9 mouse cellular contexts compared by ENCODE assay signal in the genomic region with DNA sequence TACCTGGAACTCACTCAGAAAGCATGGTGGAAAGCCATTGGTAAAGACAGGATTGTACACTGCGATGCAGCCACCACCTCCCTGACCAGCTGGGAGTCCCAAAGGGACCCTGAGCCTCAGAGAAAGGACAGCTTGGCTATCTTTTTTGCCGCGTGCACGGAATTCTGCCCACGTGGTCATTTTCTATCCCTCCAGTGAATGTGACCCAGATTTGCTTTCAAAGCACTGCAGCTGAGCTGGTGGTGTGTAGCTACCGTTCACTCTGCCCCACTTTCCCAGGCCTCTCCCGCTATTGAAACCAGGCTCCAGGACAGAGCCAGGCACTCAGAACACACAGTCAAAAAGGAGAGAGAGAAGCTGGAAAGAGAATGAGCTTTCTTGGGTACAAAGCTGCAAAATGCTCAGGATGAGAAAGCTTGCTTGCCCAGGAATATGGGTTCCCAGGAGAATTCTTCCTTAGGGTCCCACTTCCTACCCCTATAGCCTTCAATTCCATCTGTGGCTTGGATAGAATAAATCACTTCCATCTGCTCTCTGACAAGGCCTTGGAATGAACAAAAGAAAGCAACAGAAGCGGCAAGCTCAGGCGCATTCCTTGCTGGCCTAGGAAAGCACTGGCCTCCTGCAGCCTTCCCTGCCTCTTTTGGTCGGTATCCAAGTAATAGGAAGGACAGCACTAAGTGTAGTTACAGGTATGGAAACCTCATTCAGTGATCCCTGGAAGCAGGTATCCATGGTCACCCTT. TPM values are rescaled to one million over a fixed set of nuclear protein-coding genes. Genes with fewer than 3 reads are reported as not detected.
DNase-seq lines count a peak whose midpoint lies in the region; ATAC-seq and TF ChIP-seq lines count a peak whose summit lies in the region.
"Had no signal": no experiment of that assay in that cellular context is flagged by ENCODE, and none has a peak within 500 bp of the region (broad histone marks: within the 10 kb centered on the region; RNA-seq: fewer than 3 reads in every experiment).

No protein-coding gene starts in this region.

- no peak for ATAC-seq in heart, embryonic 14.5 days (ENCODE audit: insufficient number of reproducible peaks, insufficient read depth, low FRiP score, low read depth)
- no peak for ATAC-seq in heart, embryonic 12.5 days (ENCODE audit: insufficient number of reproducible peaks, low FRiP score)
- ATAC-seq in forebrain, postnatal 0 days: peak; percentile 81
- peak; percentile 42; the same call in 1 of the 2 replicates for ATAC-seq in limb, embryonic 13.5 days (ENCODE audit: low FRiP score, low read depth)
- no peak for ATAC-seq in intestine, embryonic 16.5 days

- TF ChIP-seq POLR2A in cerebellum, adult 2 months (IDR thresholded peaks at IDR 0.05; ENCODE audit: borderline replicate concordance, insufficient read depth, low read length): peak; percentile 22; the same call in 1 of the 2 replicates

- peak; percentile 70 to 80 for DNase-seq in cerebellum, adult 2 months
- DNase-seq in forebrain, postnatal 0 days: peak; percentile 58
- peak; percentile 59 for DNase-seq in right cerebral cortex, postnatal 25 days
- no peak for DNase-seq in gastrocnemius, postnatal 36 days

- WGBS in heart, embryonic 14.5 days: 50% methylated on average over 10 of the region's 10 CpGs
- 56% methylated on average over 10 of the region's 10 CpGs for WGBS in heart, embryonic 12.5 days
- WGBS in cerebellum, adult 2 months: 7% methylated on average over 10 of the region's 10 CpGs
- WGBS in forebrain, postnatal 0 days: 20% methylated on average over 10 of the region's 10 CpGs
- 33% methylated on average over 10 of the region's 10 CpGs for WGBS in limb, embryonic 13.5 days
- WGBS in intestine, embryonic 16.5 days: 72% methylated on average over 10 of the region's 10 CpGs

- H3K4me2 ChIP-seq in heart, embryonic 14.5 days (ENCODE audit: low read length): no peak overlapping the region
- no peak overlapping the region for H3K4me2 ChIP-seq in heart, embryonic 12.5 days
- peak overlapping the region; percentile 17; the same call in 1 of the 2 replicates for H3K4me2 ChIP-seq in forebrain, postnatal 0 days (ENCODE audit: low read depth)
- peak overlapping the region; percentile 27; the same call in 1 of the 2 replicates for H3K4me2 ChIP-seq in limb, embryonic 13.5 days (replicated peaks)
- H3K4me2 ChIP-seq in intestine, embryonic 16.5 days (ENCODE audit: low read depth, low read length): no peak overlapping the region

- H3K9ac ChIP-seq in heart, embryonic 14.5 days (ENCODE audit: low read length): peak overlapping the region; percentile 44
- no peak overlapping the region for H3K9ac ChIP-seq in heart, embryonic 12.5 days
- peak overlapping the region; percentile 31 for H3K9ac ChIP-seq in forebrain, postnatal 0 days
- peak overlapping the region; percentile 1; the same call in 1 of the 2 replicates for H3K9ac ChIP-seq in limb, embryonic 13.5 days
- H3K9ac ChIP-seq in intestine, embryonic 16.5 days (ENCODE audit: low read depth, low read length): no peak overlapping the region

- no peaks in the 10 kb centered on the region for H3K27me3 ChIP-seq in heart, embryonic 14.5 days (ENCODE audit: control insufficient read depth, insufficient read depth, low read length)
- no peaks in the 10 kb centered on the region for H3K27me3 ChIP-seq in heart, embryonic 12.5 days (replicated peaks)
- no peaks in the 10 kb centered on the region for H3K27me3 ChIP-seq in cerebellum, adult 2 months (ENCODE audit: control insufficient read depth, insufficient read depth, low read length)
- H3K27me3 ChIP-seq in forebrain, postnatal 0 days (ENCODE audit: insufficient read depth, low read length): no peaks in the 10 kb centered on the region
- no peaks in the 10 kb centered on the region for H3K27me3 ChIP-seq in limb, embryonic 13.5 days
- no peaks in the 10 kb centered on the region for H3K27me3 ChIP-seq in intestine, embryonic 16.5 days (replicated peaks; ENCODE audit: control insufficient read depth, insufficient read depth, low read length)

- intact Hi-C loops in gastrocnemius, postnatal 36 days (cut with DNase I): no loop called here

- peak overlapping the region; percentile 5 to 47; a peak in 3 of 4 replicates for H3K27ac ChIP-seq in heart, embryonic 14.5 days (replicated peaks in 1 of 2; ENCODE audit: control insufficient read depth in 1 of 2, insufficient read depth in 1 of 2, low read depth in 2 of 2, low read length in 2 of 2)
- no peak overlapping the region for H3K27ac ChIP-seq in heart, embryonic 12.5 days (ENCODE audit: poor library complexity, severe bottlenecking)
- H3K27ac ChIP-seq in cerebellum, adult 2 months (ENCODE audit: insufficient read depth, low read length): peak overlapping the region; percentile 94
- peak overlapping the region; percentile 85 for H3K27ac ChIP-seq in forebrain, postnatal 0 days (ENCODE audit: low read depth, low read length)
- peak overlapping the region; percentile 79 for H3K27ac ChIP-seq in limb, embryonic 13.5 days
- no peak overlapping the region for H3K27ac ChIP-seq in intestine, embryonic 16.5 days (ENCODE audit: low read length)
- H3K27ac ChIP-seq: macrophage had no signal

- H3K36me3 ChIP-seq in heart, embryonic 14.5 days (ENCODE audit: control insufficient read depth, insufficient read depth, low read length): no peaks in the 10 kb centered on the region
- H3K36me3 ChIP-seq in heart, embryonic 12.5 days: peaks cover 3% of the 10 kb centered on the region; the same call in 1 of the 2 replicates
- peaks cover 33% of the 10 kb centered on the region for H3K36me3 ChIP-seq in forebrain, postnatal 0 days (ENCODE audit: insufficient read depth)
- no peaks in the 10 kb centered on the region for H3K36me3 ChIP-seq in limb, embryonic 13.5 days
- no peaks in the 10 kb centered on the region for H3K36me3 ChIP-seq in intestine, embryonic 16.5 days (ENCODE audit: control insufficient read depth, insufficient read depth, low read length)

- no peak for TF ChIP-seq CTCF in cerebellum, adult 2 months (IDR thresholded peaks at IDR 0.05; ENCODE audit: borderline replicate concordance, insufficient read depth, low read depth, low read length)
- no peak for TF ChIP-seq CTCF in forebrain, postnatal 0 days (IDR thresholded peaks at IDR 0.05; ENCODE audit: low read depth)

- no peak overlapping the region for H3K4me3 ChIP-seq in heart, embryonic 14.5 days (ENCODE audit: control insufficient read depth in 1 of 2, insufficient read depth in 1 of 2, low read depth in 1 of 2, low read length in 2 of 2)
- H3K4me3 ChIP-seq in heart, embryonic 12.5 days: no peak overlapping the region
- H3K4me3 ChIP-seq in cerebellum, adult 2 months (replicated peaks; ENCODE audit: insufficient read depth, low read depth, low read length): no peak overlapping the region
- H3K4me3 ChIP-seq in forebrain, postnatal 0 days (ENCODE audit: low read depth, low read length): no peak overlapping the region
- H3K4me3 ChIP-seq in limb, embryonic 13.5 days: no peak overlapping the region
- H3K4me3 ChIP-seq in intestine, embryonic 16.5 days (ENCODE audit: low read length): no peak overlapping the region

- peaks cover 10 to 31% of the 10 kb centered on the region in 2 experiments for H3K4me1 ChIP-seq in heart, embryonic 14.5 days (ENCODE audit: control insufficient read depth in 2 of 2, insufficient read depth in 2 of 2, low read length in 2 of 2)
- H3K4me1 ChIP-seq in heart, embryonic 12.5 days (replicated peaks): peaks cover 38% of the 10 kb centered on the region
- peaks cover 23% of the 10 kb centered on the region for H3K4me1 ChIP-seq in cerebellum, adult 2 months (ENCODE audit: control insufficient read depth, insufficient read depth, low read length)
- peaks cover 16% of the 10 kb centered on the region for H3K4me1 ChIP-seq in forebrain, postnatal 0 days (ENCODE audit: insufficient read depth)
- peaks cover 29% of the 10 kb centered on the region for H3K4me1 ChIP-seq in limb, embryonic 13.5 days
- H3K4me1 ChIP-seq in intestine, embryonic 16.5 days (ENCODE audit: control insufficient read depth, insufficient read depth, low read length): no peaks in the 10 kb centered on the region

- H3K9me3 ChIP-seq in heart, embryonic 14.5 days (ENCODE audit: control insufficient read depth, low read length): no peaks in the 10 kb centered on the region
- no peaks in the 10 kb centered on the region for H3K9me3 ChIP-seq in heart, embryonic 12.5 days (replicated peaks)
- H3K9me3 ChIP-seq in forebrain, postnatal 0 days (ENCODE audit: low read length): no peaks in the 10 kb centered on the region
- no peaks in the 10 kb centered on the region for H3K9me3 ChIP-seq in limb, embryonic 13.5 days
- no peaks in the 10 kb centered on the region for H3K9me3 ChIP-seq in intestine, embryonic 16.5 days (ENCODE audit: control insufficient read depth, low read length)

RNA-seq across cellular contexts. Expression of gene Macf1, which starts 6.9 kb away (rescaled TPM):
- 98.0 and 107 TPM in 2 replicates for polyA plus RNA-seq in heart, embryonic 14.5 days (2014; fragmentation: Nextera tagmentation; extraction: Ambion mirVana)
- 69.9 and 79.4 TPM in 2 replicates for polyA plus RNA-seq in heart, embryonic 12.5 days (2016; fragmentation: Nextera tagmentation; extraction: Ambion mirVana)
- 193 and 201 TPM in 2 replicates for polyA plus RNA-seq in cerebellum, adult 2 months (2012; rRNA removed)
- total RNA-seq in forebrain, postnatal 0 days (2014; rRNA removed): 278 and 345 TPM in 2 replicates
- polyA plus RNA-seq in forebrain, postnatal 0 days (2015; fragmentation: Nextera tagmentation; extraction: Ambion mirVana): 42.9 and 58.2 TPM in 2 replicates
- 47.5 and 48.0 TPM in 2 replicates for polyA plus RNA-seq in limb, embryonic 13.5 days (2015; fragmentation: Nextera tagmentation; extraction: Ambion mirVana)
- 18.9 and 19.7 TPM in 2 replicates for polyA plus RNA-seq in intestine, embryonic 16.5 days (2015; fragmentation: Nextera tagmentation; extraction: Ambion mirVana)
- total RNA-seq in gastrocnemius, postnatal 36 days (2021): 10 to 100 TPM; 49.0 to 51.9 TPM

RNA-seq across cellular contexts. Expression of gene Ndufs5, which starts 40.8 kb away (rescaled TPM):
- 602 and 648 TPM in 2 replicates for polyA plus RNA-seq in heart, embryonic 14.5 days (2014; fragmentation: Nextera tagmentation; extraction: Ambion mirVana)
- polyA plus RNA-seq in heart, embryonic 12.5 days (2016; fragmentation: Nextera tagmentation; extraction: Ambion mirVana): 484 and 498 TPM in 2 replicates
- polyA plus RNA-seq in cerebellum, adult 2 months (2012; rRNA removed): 602 and 636 TPM in 2 replicates
- total RNA-seq in forebrain, postnatal 0 days (2014; rRNA removed): 161 and 279 TPM in 2 replicates
- polyA plus RNA-seq in forebrain, postnatal 0 days (2015; fragmentation: Nextera tagmentation; extraction: Ambion mirVana): 536 and 634 TPM in 2 replicates
- 321 TPM in 2 replicates for polyA plus RNA-seq in limb, embryonic 13.5 days (2015; fragmentation: Nextera tagmentation; extraction: Ambion mirVana)
- 322 and 330 TPM in 2 replicates for polyA plus RNA-seq in intestine, embryonic 16.5 days (2015; fragmentation: Nextera tagmentation; extraction: Ambion mirVana)
- total RNA-seq in gastrocnemius, postnatal 36 days (2021): 100 to 1,000 TPM; 246 to 272 TPM

Comparison
In these comparisons a context has a peak if more than half of its experiments do, and no peak if none do; other contexts are left out.
1. H3K27ac ChIP-seq: peak in heart, embryonic 14.5 days (2 of 2), cerebellum, adult 2 months (single experiment), forebrain, postnatal 0 days (single experiment) and limb, embryonic 13.5 days (single experiment); none in heart, embryonic 12.5 days (single experiment) and intestine, embryonic 16.5 days (single experiment).
2. H3K9ac ChIP-seq: peak in heart, embryonic 14.5 days (single experiment), forebrain, postnatal 0 days (single experiment) and limb, embryonic 13.5 days (single experiment); none in heart, embryonic 12.5 days (single experiment) and intestine, embryonic 16.5 days (single experiment).
3. ATAC-seq: peak in forebrain, postnatal 0 days (single experiment) and limb, embryonic 13.5 days (single experiment); none in heart, embryonic 14.5 days (single experiment), heart, embryonic 12.5 days (single experiment) and intestine, embryonic 16.5 days (single experiment).
4. H3K4me2 ChIP-seq: peak in forebrain, postnatal 0 days (single experiment) and limb, embryonic 13.5 days (single experiment); none in heart, embryonic 14.5 days (single experiment), heart, embryonic 12.5 days (single experiment) and intestine, embryonic 16.5 days (single experiment).
5. DNase-seq: peak in cerebellum, adult 2 months (2 of 2), forebrain, postnatal 0 days (single experiment) and right cerebral cortex, postnatal 25 days (single experiment); none in gastrocnemius, postnatal 36 days (0 of 2).